Mouse (Mus musculus): ENCODE data around the gene Nr6a1. TPM values are rescaled to one million over a fixed set of nuclear protein-coding genes. Genes with fewer than 3 reads are reported as not detected.

Gene Nr6a1
- 0.94 and 1.2 TPM in 2 replicates for polyA plus RNA-seq (2015; fragmentation: Nextera tagmentation; extraction: Ambion mirVana)

DNA sequence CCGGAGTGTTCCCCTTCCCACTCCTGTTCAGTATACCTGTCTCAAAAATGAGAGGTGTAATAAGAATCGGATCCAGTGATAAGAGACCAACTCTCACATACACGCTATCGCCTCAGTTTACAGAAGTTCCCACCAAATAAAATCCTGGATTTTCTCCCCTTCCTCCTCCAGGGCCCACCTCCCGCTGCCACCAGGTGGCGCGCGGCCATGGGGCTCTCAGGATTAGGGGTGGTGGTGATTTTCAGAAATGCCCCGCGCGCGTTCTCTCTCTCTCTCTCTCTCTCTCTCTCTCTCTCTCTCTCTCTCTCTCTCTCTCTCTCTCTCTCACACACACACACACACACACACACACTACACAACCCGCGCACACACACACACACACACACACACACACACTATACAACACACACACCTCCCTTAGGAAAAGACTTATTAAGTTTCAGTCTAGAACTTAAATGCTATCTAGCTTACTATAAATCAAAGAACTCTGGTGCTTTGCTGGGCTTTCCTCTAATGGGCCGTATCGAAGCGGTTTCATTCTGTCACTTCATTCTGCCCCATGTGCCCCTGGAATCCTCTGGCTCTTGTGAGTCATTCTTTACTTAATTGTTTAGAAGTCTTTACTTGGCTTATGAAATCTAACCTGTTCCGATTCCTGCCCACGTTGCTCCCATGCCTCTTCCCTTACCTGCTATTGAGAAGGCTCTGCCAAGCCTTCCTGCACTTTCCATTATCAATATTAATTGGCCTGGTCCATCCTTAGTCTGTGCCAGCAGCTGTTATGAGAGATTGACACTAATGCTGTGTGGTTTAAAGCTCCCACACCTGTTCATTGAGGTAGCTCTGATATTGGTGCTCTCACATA is at the start of gene Nr6a1:
Gene Nr6a1, minus strand, starts transcription at position 574 of the 865 bp plus-strand sequence.
- Histone ChIP-seq H3K4me1 (ENCODE audit: insufficient read depth, low read length) (peaks cover 14% of the 10 kb centered on the region; the same call in 1 of the 2 replicates), H3K9me3 (ENCODE audit: low read length) (no peaks in the 10 kb centered on the region), H3K4me3 (ENCODE audit: low read length) (peak within 1 kb of the TSS; percentile 71), H3K9ac (replicated peaks; ENCODE audit: low read length) (peak within 1 kb of the TSS; percentile 42; the same call in 1 of the 2 replicates), H3K27me3 (ENCODE audit: insufficient read depth, low read length) (peaks cover 11% of the 10 kb centered on the region), H3K4me2 (replicated peaks; ENCODE audit: low read depth, low read length) (peak within 1 kb of the TSS; percentile 75), H3K27ac (ENCODE audit: low read length) (peak within 1 kb of the TSS; percentile 26; the same call in 1 of the 2 replicates), H3K36me3 (ENCODE audit: insufficient read depth, low read length) (no peaks in the 10 kb centered on the region)
- ATAC-seq (ENCODE audit: low FRiP score, low TSS enrichment) = peak; percentile 37
- WGBS = 3% methylated on average over 17 of the region's 19 CpGs

DNA sequence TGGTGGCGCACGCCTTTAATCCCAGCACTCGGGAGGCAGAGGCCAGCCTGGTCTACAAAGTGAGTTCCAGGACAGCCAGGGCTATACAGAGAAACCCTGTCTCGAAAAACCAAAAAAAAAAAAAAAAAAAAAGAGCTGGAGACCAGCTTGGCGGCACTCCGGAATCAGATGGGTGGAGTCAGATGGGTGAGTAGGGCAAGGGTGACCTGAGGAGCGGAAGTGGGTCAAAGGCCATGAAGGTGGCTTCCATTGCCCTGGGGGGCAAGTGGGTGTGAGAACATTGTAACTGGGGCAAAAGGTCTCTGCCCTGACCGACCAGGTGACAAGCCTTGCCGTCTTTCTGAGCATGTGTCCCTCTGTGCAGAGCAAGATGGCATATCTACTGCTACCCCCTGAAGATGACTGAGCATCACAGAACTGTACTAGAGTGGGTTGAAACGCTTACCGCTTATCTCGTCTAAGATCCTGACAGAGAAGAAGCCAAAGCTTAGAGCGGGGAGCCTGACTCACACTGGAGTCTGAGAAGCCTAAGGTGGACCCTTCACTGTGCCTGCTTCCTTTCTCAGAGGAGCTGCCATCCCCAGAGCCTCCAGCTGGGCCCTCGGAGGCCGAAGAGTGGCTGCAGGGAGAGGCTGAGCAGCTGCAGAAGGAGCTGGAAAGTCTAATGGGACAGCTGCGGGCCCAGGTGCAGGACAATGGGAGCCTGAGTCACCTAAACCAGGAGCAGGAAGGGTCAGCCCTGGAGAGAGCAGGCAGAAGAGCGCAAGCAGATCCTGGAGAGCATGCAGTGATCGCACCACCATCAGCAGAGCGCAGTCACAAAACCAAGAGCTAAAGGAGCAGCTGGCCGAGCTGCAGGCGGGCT is 48.7 kb upstream of the Nr6a1 start:
- Histone ChIP-seq H3K36me3 (ENCODE audit: insufficient read depth, low read length) (no peaks in the 10 kb centered on the region), H3K4me2 (replicated peaks; ENCODE audit: low read depth, low read length) (no peak overlapping the region), H3K4me3 (ENCODE audit: low read length) (no peak overlapping the region), H3K4me1 (ENCODE audit: insufficient read depth, low read length) (no peaks in the 10 kb centered on the region), H3K27ac (ENCODE audit: low read length) (no peak overlapping the region), H3K9ac (replicated peaks; ENCODE audit: low read length) (no peak overlapping the region), H3K9me3 (ENCODE audit: low read length) (no peaks in the 10 kb centered on the region), H3K27me3 (ENCODE audit: insufficient read depth, low read length) (no peaks in the 10 kb centered on the region)
- no peak for ATAC-seq (ENCODE audit: low FRiP score, low TSS enrichment)
- 80% methylated on average over 19 of the region's 21 CpGs for WGBS

DNA sequence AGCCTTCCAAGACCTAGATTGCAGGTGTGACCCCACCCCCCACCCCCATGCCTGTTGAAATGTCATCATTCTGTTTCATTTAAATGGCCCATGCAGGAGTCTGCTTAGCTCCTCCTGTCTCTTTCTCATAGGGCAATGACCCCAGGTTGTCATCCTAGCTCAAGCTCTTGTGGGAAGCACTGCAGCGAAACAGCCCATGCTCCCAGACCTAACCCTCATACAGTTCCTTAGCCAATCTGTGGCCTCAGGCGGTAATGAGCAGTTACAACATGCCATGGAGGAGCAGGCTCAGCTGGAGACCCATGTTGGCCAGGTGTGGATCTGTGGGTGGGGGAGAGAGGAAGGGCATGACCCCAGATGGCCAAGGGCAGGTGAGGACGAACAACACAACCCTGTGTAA is 47.7 kb upstream of the Nr6a1 start:
- Histone ChIP-seq H3K36me3 (ENCODE audit: insufficient read depth, low read length) (no peaks in the 10 kb centered on the region), H3K9me3 (ENCODE audit: low read length) (no peaks in the 10 kb centered on the region), H3K27me3 (ENCODE audit: insufficient read depth, low read length) (no peaks in the 10 kb centered on the region), H3K27ac (ENCODE audit: low read length) (no peak overlapping the region), H3K4me1 (ENCODE audit: insufficient read depth, low read length) (no peaks in the 10 kb centered on the region), H3K4me3 (ENCODE audit: low read length) (no peak overlapping the region), H3K9ac (replicated peaks; ENCODE audit: low read length) (no peak overlapping the region), H3K4me2 (replicated peaks; ENCODE audit: low read depth, low read length) (no peak overlapping the region)
- 79% methylated on average over 3 of the region's 3 CpGs for WGBS
- no peak for ATAC-seq (ENCODE audit: low FRiP score, low TSS enrichment)

DNA sequence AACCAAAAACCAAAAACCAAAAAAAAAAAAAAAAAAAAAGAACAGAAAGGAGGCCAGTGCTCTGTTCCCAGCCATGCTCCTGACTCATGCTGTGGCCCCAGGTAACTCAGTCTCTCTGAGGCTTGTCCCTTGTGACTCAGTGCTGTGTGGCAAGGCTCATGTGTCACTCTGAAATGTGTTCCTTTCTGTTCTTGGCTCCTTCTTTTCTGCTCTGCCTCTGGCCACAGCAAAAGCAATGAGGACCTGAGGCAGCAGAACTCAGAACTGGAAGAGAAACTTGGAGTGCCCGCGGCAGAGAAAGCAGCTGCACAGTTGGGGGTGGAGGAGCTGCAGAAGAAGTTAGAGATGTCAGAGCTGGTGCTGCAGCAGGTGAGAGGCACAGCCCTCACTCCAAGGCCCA is 46.7 kb upstream of the Nr6a1 start:
- Histone ChIP-seq H3K4me3 (ENCODE audit: low read length) (no peak overlapping the region), H3K4me2 (replicated peaks; ENCODE audit: low read depth, low read length) (no peak overlapping the region), H3K9ac (replicated peaks; ENCODE audit: low read length) (no peak overlapping the region), H3K27ac (ENCODE audit: low read length) (no peak overlapping the region), H3K27me3 (ENCODE audit: insufficient read depth, low read length) (no peaks in the 10 kb centered on the region), H3K36me3 (ENCODE audit: insufficient read depth, low read length) (no peaks in the 10 kb centered on the region), H3K9me3 (ENCODE audit: low read length) (no peaks in the 10 kb centered on the region), H3K4me1 (ENCODE audit: insufficient read depth, low read length) (no peaks in the 10 kb centered on the region)
- WGBS = 37% methylated on average over 2 of the region's 2 CpGs
- ATAC-seq (ENCODE audit: low FRiP score, low TSS enrichment) = no peak

DNA sequence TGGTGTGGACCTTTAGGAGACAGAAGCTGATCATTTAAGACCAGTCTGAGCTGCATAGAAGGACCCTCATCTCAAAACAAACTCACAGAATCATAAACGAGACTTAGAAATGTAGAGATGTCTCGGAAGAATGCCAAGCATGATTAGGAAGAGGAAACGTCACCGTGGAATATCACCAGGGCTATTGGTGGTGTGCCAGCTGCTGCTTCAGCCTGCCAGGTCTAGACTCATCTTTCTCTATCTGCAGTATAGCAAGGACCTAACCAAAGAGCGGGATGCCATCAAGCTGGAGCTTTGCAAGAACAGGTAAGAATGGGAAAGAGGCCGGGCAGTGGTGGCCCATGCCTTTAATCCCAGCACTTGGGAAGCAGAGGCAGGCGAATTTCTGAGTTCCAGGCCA is 46.2 kb upstream of the Nr6a1 start:
- Histone ChIP-seq H3K4me3 (ENCODE audit: low read length) (no peak overlapping the region), H3K9me3 (ENCODE audit: low read length) (no peaks in the 10 kb centered on the region), H3K9ac (replicated peaks; ENCODE audit: low read length) (no peak overlapping the region), H3K27me3 (ENCODE audit: insufficient read depth, low read length) (no peaks in the 10 kb centered on the region), H3K36me3 (ENCODE audit: insufficient read depth, low read length) (no peaks in the 10 kb centered on the region), H3K4me2 (replicated peaks; ENCODE audit: low read depth, low read length) (no peak overlapping the region), H3K4me1 (ENCODE audit: insufficient read depth, low read length) (no peaks in the 10 kb centered on the region), H3K27ac (ENCODE audit: low read length) (no peak overlapping the region)
- 73% methylated on average over 7 of the region's 7 CpGs for WGBS
- no peak for ATAC-seq (ENCODE audit: low FRiP score, low TSS enrichment)

GRCm38 (mm10) chr2:38973223-38973622 is 45.7 kb upstream of the Nr6a1 start:
- Histone ChIP-seq H3K27ac (ENCODE audit: low read length) (no peak overlapping the region), H3K9me3 (ENCODE audit: low read length) (no peaks in the 10 kb centered on the region), H3K36me3 (ENCODE audit: insufficient read depth, low read length) (no peaks in the 10 kb centered on the region), H3K9ac (replicated peaks; ENCODE audit: low read length) (no peak overlapping the region), H3K4me2 (replicated peaks; ENCODE audit: low read depth, low read length) (no peak overlapping the region), H3K4me3 (ENCODE audit: low read length) (no peak overlapping the region), H3K27me3 (ENCODE audit: insufficient read depth, low read length) (no peaks in the 10 kb centered on the region), H3K4me1 (ENCODE audit: insufficient read depth, low read length) (no peaks in the 10 kb centered on the region)
- no peak for ATAC-seq (ENCODE audit: low FRiP score, low TSS enrichment)
- 33% methylated on average over 2 of the region's 2 CpGs for WGBS

GRCm38 (mm10) chr2:38970057-38970456 is 42.6 kb upstream of the Nr6a1 start:
- ATAC-seq (ENCODE audit: low FRiP score, low TSS enrichment) = no peak

DNA sequence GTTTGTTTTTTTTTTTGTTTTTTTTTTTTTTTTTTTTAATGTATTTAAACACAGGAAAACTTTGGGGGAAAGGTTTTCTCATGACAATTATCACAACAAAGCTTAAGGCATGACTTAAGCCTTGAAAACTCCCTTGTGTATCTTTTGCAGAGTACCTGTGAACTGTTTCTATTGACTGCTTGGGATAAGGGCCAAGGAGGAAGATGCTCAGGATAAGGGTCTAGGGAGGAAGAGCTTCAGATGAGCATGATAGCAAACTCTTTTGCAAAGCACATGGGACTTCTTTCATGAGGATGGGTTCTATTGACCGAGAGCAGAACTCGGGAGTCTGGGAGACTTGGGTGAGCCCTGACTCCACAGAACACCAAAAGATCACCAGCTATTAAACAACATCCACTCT is 42.2 kb upstream of the Nr6a1 start:
- H3K4me2 ChIP-seq (replicated peaks; ENCODE audit: low read depth, low read length) = no peak overlapping the region
- no peaks in the 10 kb centered on the region for H3K9me3 ChIP-seq (ENCODE audit: low read length)
- no peak for ATAC-seq (ENCODE audit: low FRiP score, low TSS enrichment)
- no peaks in the 10 kb centered on the region for H3K27me3 ChIP-seq (ENCODE audit: insufficient read depth, low read length)
- no peak overlapping the region for H3K9ac ChIP-seq (replicated peaks; ENCODE audit: low read length)
- 94% methylated on average over 2 of the region's 2 CpGs for WGBS
- H3K4me3 ChIP-seq (ENCODE audit: low read length) = no peak overlapping the region
- H3K36me3 ChIP-seq (ENCODE audit: insufficient read depth, low read length) = no peaks in the 10 kb centered on the region
- no peak overlapping the region for H3K27ac ChIP-seq (ENCODE audit: low read length)
- H3K4me1 ChIP-seq (ENCODE audit: insufficient read depth, low read length) = no peaks in the 10 kb centered on the region

More at GRCm38 (mm10) chr2:38970057-38970456, 42.6 kb upstream of the Nr6a1 start:
- Histone ChIP-seq H3K4me1 (ENCODE audit: insufficient read depth, low read length) (no peaks in the 10 kb centered on the region), H3K27me3 (ENCODE audit: insufficient read depth, low read length) (no peaks in the 10 kb centered on the region), H3K9ac (replicated peaks; ENCODE audit: low read length) (no peak overlapping the region), H3K27ac (ENCODE audit: low read length) (no peak overlapping the region), H3K36me3 (ENCODE audit: insufficient read depth, low read length) (no peaks in the 10 kb centered on the region), H3K4me3 (ENCODE audit: low read length) (no peak overlapping the region), H3K9me3 (ENCODE audit: low read length) (no peaks in the 10 kb centered on the region), H3K4me2 (replicated peaks; ENCODE audit: low read depth, low read length) (no peak overlapping the region)
- 83% methylated on average over 5 of the region's 5 CpGs for WGBS

- Histone ChIP-seq H3K4me3 (ENCODE audit: low read length) (no peak overlapping the region), H3K27ac (ENCODE audit: low read length) (no peak overlapping the region), H3K4me1 (ENCODE audit: insufficient read depth, low read length) (peaks cover 4% of the 10 kb centered on the region; the same call in 1 of the 2 replicates), H3K4me2 (replicated peaks; ENCODE audit: low read depth, low read length) (no peak overlapping the region), H3K36me3 (ENCODE audit: insufficient read depth, low read length) (no peaks in the 10 kb centered on the region), H3K9ac (replicated peaks; ENCODE audit: low read length) (no peak overlapping the region), H3K9me3 (ENCODE audit: low read length) (no peaks in the 10 kb centered on the region), H3K27me3 (ENCODE audit: insufficient read depth, low read length) (no peaks in the 10 kb centered on the region)
- 6% methylated on average over 4 of the region's 4 CpGs for WGBS
- ATAC-seq (ENCODE audit: low FRiP score, low TSS enrichment) = peak; percentile 90
These were observed 36.7 kb upstream of the Nr6a1 start for GRCm38 (mm10) chr2:38964198-38964597.
